Mouse (Mus musculus): Measurements from ENCODE around the gene Per3.

Gene Per3

GRCm38 (mm10) chr4:151044037-151044943 is at the start of gene Per3:
Per3 (minus strand) TSS chr4:151044665.
- peak; percentile 99 for DNase-seq (ENCODE audit: low spot score)

DNA sequence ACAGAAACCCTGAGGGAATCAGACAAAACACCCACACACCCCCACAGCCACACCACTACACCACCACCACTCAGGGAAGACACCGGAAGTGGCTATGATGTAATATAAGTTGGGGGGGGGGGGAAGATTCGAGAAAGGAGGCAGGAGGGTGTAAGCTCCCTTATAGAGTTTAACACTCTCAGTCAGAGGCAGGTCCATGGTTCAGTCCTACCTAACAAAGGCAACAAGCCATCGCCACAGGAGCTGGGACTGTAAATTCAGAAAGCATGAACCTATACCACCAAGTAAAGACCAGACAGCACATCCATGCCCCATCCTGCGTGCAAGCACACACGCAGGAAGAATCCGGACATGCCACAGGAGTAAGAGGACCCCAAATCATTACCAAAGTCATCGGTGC is 44.8 kb upstream of the Per3 start, which contains the start of gene Gm13090:
Gene Gm13090, plus strand, starts transcription at position 301 of the 400 bp plus-strand sequence.
- no peak for DNase-seq (ENCODE audit: low spot score)

DNA sequence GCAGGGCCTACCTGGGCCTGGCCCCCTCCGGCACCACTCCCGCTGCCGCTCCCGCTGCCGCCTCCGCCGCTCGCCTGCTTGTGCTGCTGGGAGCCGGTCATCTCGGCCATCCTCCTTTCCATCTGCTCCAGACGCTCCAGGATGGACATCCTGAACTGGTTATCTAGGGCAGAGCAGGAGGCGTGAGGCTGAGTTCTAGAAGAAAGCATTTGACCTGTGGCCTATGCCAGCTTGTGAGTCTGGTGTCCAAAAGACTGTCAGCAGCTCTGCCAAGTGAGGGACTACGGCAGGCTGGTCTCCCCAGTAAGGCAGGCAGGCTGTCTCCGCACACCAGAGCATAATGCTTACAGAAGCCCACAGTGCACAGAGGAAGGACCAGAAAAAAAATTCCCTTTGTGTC is 44.4 kb upstream of the Per3 start:
- no peak for DNase-seq (ENCODE audit: low spot score)

DNA sequence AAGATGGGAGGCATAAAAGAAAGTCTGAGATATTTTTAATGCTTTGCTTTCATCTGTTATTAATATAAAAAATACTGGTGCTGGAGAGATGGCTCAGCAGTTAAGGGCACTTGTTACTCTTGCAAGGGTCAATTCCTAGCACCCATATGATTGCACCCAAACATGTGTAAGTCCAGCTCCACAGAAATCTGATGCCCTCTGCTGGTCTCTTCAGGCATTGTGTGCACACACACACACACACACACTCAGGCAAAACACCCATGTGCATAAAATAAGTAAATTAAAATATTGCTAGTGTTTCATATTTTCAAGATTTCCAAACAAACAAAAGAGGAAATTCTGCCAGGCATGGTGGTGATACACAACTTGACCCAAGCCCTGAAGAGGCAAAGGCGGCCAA is 42.9 kb upstream of the Per3 start:
- no peak for DNase-seq (ENCODE audit: low spot score)

DNA sequence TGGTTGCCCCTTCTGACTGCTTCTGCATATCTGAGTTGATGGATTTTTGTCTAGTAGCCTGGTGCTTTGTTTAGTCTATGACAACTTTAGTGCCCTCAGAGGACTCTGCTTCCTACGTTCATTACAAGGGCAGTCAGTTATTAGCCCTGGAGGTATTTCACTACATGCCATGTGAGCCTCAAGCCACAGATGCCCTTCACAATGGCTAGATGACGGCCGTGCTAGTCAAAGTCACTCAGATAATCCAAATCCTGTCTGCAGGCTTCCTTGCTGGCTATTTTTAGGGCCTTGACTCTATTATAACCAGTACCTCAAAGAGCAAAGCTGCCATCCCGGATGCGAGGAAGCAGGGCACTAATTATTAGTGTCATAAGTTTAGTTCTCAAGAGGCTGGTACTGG is 38.6 kb upstream of the Per3 start:
- DNase-seq (ENCODE audit: low spot score) = no peak

DNA sequence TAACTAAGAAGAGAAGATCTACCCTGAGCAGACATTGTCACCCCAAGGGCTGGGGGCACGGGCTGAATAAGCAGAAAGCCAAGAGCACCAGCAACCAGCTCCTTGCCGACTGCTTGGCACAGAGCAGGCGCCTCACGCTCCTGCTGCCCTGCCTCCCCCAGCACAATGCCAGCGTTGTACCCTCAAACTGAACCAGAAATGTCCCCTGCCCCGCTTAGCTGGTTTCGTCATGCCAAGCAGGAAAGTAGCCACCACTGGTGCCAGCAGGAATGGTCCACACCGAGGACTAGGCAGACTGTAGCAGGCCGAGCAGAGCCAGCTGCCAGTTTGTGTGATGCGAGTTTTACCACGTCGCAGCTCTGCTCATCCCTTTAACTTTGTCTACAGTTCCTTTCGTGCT is 37.5 kb upstream of the Per3 start:
- no peak for DNase-seq (ENCODE audit: low spot score)

GRCm38 (mm10) chr4:151081355-151081754 is 36.9 kb upstream of the Per3 start:
- DNase-seq (ENCODE audit: low spot score) = no peak

DNA sequence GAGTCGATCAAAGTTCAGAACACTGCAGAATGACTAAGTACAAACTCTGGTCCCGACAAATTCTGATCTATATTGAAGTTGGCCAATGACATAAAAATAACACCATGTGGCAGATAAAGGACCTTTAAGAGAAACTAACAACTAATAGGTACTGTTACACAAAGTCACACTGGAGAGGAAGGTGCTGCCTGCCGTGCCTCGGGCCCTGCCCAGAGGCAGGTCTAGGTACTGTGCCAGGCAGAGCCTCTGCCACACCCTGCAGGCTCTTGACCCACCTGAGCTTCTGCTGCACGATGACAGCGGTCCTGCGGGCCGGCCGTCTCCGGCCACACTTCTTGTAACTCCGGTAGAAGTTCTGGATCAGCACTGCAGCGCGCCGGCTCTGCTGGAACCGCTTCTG is 30.4 kb upstream of the Per3 start:
- DNase-seq (ENCODE audit: low spot score) = no peak

GRCm38 (mm10) chr4:151073108-151073744 is 28.8 kb upstream of the Per3 start:
- peak; percentile 88 for DNase-seq (ENCODE audit: low spot score)

DNA sequence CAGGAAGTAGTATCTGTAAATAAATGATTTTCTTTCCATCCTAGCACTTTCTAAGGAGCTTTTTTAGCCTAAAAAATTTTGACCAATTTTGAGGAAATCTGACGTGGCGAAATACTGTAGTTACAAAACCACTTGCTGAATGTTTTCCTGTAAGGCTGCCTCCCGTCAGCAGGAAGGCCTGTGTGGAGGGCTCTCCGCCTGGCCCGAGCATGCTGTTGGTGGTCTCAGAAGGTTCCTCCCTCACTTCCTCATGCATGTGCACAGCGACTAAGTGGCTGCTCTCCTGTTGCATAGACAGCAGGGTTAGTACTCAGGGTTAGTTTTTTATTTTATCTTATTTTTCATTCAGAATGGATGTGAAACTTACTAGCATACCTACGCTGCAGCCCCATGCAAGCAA is 26.5 kb upstream of the Per3 start:
- DNase-seq (ENCODE audit: low spot score) = no peak

DNA sequence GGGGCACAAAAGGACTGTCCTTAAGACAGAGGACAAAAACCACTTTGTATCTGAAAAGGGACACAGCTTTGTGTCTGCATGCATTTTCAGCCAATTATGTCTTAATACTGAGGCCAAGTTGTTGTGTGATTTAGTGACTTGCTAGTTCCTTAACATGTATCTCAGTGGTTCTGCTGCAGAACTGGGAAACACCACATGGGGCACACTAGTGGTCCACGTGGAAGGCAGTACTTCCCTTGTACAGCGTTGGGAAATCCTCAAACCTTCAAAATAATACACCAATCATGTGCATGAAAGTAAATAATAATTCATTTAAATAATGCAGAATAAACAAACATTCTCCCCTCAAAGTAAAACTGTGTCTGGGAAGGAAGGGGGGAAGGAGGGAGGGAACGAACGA is 24.3 kb upstream of the Per3 start:
- no peak for DNase-seq (ENCODE audit: low spot score)

GRCm38 (mm10) chr4:151059566-151059965 is 15.1 kb upstream of the Per3 start:
- DNase-seq (ENCODE audit: low spot score) = no peak

DNA sequence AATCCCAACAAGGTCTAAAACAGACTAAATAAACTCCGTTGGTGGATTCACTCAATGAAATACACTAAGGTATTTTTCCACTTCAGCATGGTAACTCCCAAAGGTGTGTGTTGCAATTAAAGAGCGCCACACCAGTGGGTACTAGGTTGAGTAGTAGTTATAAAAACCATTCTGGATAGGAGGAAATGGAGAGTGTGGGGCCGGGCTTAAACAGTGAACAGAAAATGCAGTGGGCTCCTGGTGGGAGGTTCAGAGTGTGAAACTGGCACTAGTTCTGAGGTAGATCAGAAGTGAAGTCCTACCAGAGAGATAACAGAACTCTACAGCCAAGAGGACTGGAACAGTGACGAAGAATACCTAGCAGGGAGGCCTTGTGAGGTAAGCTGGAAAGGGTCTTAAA is 14.2 kb upstream of the Per3 start:
- no peak for DNase-seq (ENCODE audit: low spot score)

DNA sequence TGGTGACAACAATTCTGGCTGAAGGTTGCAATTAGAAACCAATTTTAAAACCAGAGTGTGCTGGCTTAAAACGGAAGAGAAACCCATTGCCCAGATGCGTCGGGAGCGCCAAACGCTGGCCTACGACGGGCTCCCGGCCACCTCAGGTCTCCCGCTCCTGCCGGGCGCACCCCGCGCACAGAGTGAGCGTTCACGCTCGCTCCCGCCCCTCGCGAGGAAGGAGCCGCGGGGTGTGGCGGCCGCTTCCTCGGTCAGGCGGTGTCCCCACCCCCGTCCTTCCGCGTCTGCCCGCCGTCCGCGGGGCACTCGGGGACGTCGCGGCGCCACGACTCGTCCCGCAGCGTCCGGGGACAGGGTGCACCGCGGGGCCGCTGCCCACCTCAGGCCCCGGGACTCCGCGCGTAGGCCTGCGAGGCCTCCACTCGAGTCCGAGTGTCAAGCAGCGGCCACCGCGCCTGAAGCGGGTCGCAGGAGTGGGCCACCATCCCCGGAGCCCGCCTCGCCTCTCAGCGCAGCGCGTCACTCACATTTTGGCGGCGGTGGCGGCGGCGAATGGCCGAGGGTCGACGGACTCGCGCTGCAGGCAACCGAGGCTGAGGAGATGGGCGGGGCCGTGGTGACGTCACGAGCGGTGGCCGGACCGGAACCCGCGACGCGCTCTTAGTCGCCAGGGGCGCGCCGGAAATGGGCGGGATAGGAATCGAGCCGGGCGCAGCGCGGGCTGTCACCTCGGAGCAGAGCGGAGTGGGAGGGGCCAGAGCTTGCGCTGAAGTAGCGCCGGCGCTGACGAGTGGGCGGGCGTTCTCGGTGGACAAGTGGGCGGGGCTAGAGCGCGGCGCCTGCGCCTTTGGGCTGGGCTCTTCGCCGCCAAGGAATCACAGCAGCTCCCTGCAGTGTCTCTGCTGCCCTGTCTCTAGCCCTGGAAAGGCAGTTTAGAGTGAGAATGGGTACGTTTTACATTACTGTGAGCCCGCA is 13.2 kb upstream of the Per3 start, which contains the start of gene Vamp3:
Gene Vamp3, minus strand, starts transcription at position 617 of the 975 bp plus-strand sequence.
- DNase-seq (ENCODE audit: low spot score) = peak; percentile 100

DNA sequence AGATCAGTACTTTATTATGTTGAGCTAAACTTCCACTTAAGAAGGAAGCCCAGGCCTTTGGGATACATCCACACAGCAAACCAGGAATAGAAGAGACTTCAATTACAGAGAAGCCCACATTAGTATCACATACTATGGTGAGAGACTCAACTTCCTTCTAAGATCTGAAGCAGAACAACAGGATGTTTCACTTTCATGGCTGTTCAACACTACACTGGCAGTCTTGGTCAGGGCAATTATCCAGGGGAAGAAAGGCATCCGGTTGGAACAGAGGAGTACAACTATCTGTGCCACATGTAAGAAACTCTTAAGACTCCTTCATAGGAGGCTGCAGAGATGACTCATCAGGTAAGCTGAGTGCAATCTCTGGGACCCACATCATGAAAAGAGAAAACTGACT is 6.7 kb upstream of the Per3 start:
- DNase-seq (ENCODE audit: low spot score) = no peak

GRCm38 (mm10) chr4:151046524-151046923 is 2.1 kb upstream of the Per3 start:
- DNase-seq (ENCODE audit: low spot score) = no peak

DNA sequence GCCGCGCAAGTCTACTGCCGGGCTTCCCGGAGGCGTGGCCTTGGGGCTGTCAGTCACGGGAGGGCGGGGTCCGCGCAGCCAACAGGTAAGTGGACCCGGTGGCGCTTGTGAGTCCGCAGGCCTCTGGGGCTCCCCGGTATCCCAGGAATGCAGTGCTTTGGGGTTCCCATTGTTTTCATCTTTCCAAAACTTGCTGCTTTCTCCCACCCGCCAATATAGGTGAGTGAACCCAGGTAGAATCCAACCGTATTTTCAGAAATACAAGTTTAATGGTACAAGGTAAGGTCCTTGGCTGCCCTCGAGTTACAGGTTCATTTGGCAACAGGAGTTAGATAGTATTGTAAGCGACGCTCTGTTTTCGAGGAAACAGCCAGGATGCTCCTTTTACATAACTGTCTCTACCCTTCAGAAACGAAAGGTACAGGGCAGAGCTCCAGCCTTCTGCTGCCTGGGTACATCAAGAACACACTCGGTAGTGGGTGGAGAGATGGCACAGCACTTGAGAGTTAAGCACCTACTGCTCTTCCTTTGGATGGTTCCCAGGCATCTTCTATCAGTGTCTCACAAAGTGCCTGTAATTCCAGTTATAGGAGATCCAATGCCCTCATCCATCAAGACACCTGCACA is 592 bp upstream of the Per3 start:
- DNase-seq (ENCODE audit: low spot score) = no peak

DNA sequence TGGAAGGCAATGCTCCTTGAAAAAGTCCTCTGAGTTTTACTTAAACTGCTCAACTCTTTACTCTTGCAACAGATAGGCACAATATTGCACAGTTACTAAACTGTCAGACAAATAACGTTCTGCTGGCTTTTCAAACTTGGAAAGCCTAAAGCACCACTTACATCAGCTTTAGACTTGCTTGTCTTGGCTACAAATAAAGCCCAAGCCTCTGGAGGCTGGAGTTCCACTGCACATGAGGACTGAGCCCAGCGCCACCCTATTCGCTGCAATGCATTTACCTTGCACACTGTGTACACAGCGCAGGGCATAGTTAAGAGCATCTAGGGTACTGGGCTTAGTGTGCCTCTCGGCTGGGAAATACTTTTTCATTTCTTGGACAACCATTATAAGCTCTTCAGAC is 1.2 kb downstream of the Per3 start:
- DNase-seq (ENCODE audit: low spot score) = no peak

GRCm38 (mm10) chr4:151041506-151041905 is 3.0 kb downstream of the Per3 start:
- DNase-seq (ENCODE audit: low spot score) = no peak

GRCm38 (mm10) chr4:151037800-151038199 is 6.7 kb downstream of the Per3 start:
- DNase-seq (ENCODE audit: low spot score) = no peak

GRCm38 (mm10) chr4:151036521-151036920 is 7.9 kb downstream of the Per3 start:
- no peak for DNase-seq (ENCODE audit: low spot score)

- DNase-seq (ENCODE audit: low spot score) = no peak
Measured at GRCm38 (mm10) chr4:151027001-151027400, 17.5 kb downstream of the Per3 start.
